Mouse (Mus musculus) cerebellum, adult 2 months (tissue): ENCODE results near the gene Zfp28. TPM values are rescaled to one million over a fixed set of nuclear protein-coding genes. Genes with fewer than 3 reads are reported as not detected.
A peak's percentile ranks its signal among the peaks of the same experiment; 100 is the strongest.

Experiments used
- DNase-seq, 2 experiments: peaks; one replicate each; pipeline ENCODE4 v3.0.0; 2021
- H3K27ac ChIP-seq: fragments of 200-500 bp; 2 replicates; pipeline ENCODE4 v1.5.1; 2012; ENCODE audit warnings: low read length, control low read depth, inconsistent platforms; ENCODE audit not compliant: insufficient read depth
- H3K27me3 ChIP-seq: fragments of 200-500 bp; 2 replicates; pipeline ENCODE4 v1.6.1; 2012; ENCODE audit warnings: inconsistent platforms, mild to moderate bottlenecking, low read length, moderate library complexity; ENCODE audit not compliant: control insufficient read depth, insufficient read depth
- H3K4me1 ChIP-seq: fragments of 200-500 bp; 2 replicates; pipeline ENCODE4 v1.6.1; 2011; ENCODE audit warnings: low read length; ENCODE audit not compliant: control insufficient read depth, insufficient read depth
- H3K4me3 ChIP-seq: fragments of 200-500 bp; replicated peaks from 2 replicates; pipeline ENCODE3; 2011; ENCODE audit warnings: mild to moderate bottlenecking, low read depth, low read length, control low read depth; ENCODE audit not compliant: insufficient read depth
- CTCF ChIP-seq: fragments of 200-500 bp; IDR thresholded peaks from 2 replicates; pipeline ENCODE4 v1.5.1; 2011; ENCODE audit warnings: low read depth, mild to moderate bottlenecking, control low read depth, low read length, moderate library complexity, borderline replicate concordance; ENCODE audit not compliant: insufficient read depth
- POLR2A ChIP-seq: fragments of 200-500 bp; IDR thresholded peaks from 2 replicates; pipeline ENCODE4 v1.6.1; 2011; ENCODE audit warnings: low read length, control low read depth, borderline replicate concordance; ENCODE audit not compliant: insufficient read depth
- WGBS: fragments of 180-500 bp; shearing (Covaris S2); methylation state at CpG from one replicate; pipeline ENCODE4 v1.1.7; 2018; 5-methylcytosine and 5-hydroxymethylcytosine counted together
- polyA plus RNA-seq: library from polyadenylated mRNA; depleted of rRNA; stranded (reverse); fragments of >200 nt; gene quantifications from 2 replicates; pipeline ENCODE4 v1.2.3, GENCODE M21; 2012; rRNA removed

The Zfp28 gene
- polyA plus RNA-seq: 8.7 and 9.4 TPM in 2 replicates

DNA sequence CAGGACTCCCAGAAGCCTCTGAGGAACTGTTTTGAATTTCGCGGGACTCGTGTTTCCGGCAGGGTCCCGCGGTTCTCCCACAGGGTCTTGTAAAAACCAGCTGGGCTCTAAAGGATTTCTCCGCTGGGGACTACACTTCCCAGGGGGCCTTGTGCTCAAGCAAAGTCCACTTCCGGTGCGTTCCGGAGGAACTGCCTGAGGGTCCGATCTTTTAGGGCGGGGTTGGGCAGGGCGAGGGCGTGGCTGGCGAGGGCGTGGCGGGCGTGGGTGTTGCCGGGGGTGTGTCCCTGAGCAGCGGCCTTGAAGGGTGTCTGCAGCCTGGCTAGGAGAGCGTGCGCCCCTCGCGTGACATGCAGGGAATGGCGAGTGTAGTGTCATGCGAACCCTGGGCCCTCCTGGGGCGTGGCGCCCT is at the start of gene Zfp28:
Gene Zfp28, plus strand, starts transcription at position 252 of the 412 bp plus-strand sequence.
- peaks cover 3% of the 10 kb centered on the region; the same call in 1 of the 2 replicates for H3K4me1 ChIP-seq
- WGBS: under 1% methylated on average over 28 of the region's 28 CpGs
- DNase-seq: peak; percentile 91 to 92
- no peaks in the 10 kb centered on the region for H3K27me3 ChIP-seq
- TF ChIP-seq CTCF: no peak
- peak; percentile 31; the same call in 1 of the 2 replicates for TF ChIP-seq POLR2A
- H3K27ac ChIP-seq: no peak within 1 kb of the TSS
- peak within 1 kb of the TSS; percentile 80 for H3K4me3 ChIP-seq

GRCm38 (mm10) chr7:6339865-6340264 is 43.2 kb upstream of the Zfp28 start:
- TF ChIP-seq POLR2A (no peak), CTCF (no peak)
- 85% methylated on average over 5 of the region's 5 CpGs for WGBS
- DNase-seq: no peak

GRCm38 (mm10) chr7:6343501-6344071 is 39.5 kb upstream of the Zfp28 start, which contains the start of gene Gm3854:
Gm3854 (plus strand) TSS chr7:6343759.
- under 1% methylated on average over 26 of the region's 26 CpGs for WGBS
- DNase-seq: peak; percentile 85 to 87
- H3K27ac ChIP-seq: peak within 1 kb of the TSS; percentile 98
- H3K27me3 ChIP-seq: no peaks in the 10 kb centered on the region
- peak within 1 kb of the TSS; percentile 96 for H3K4me3 ChIP-seq
- H3K4me1 ChIP-seq: no peaks in the 10 kb centered on the region
- peak; percentile 69; the same call in 1 of the 2 replicates for TF ChIP-seq POLR2A
- TF ChIP-seq CTCF: no peak

More at GRCm38 (mm10) chr7:6339865-6340264, 43.2 kb upstream of the Zfp28 start:
- Histone ChIP-seq H3K27me3 (no peaks in the 10 kb centered on the region), H3K4me3 (no peak overlapping the region), H3K27ac (no peak overlapping the region), H3K4me1 (no peaks in the 10 kb centered on the region)

- TF ChIP-seq CTCF (no peak), POLR2A (no peak)
- H3K4me1 ChIP-seq: no peaks in the 10 kb centered on the region
- DNase-seq: no peak
- H3K27me3 ChIP-seq: no peaks in the 10 kb centered on the region
- no peak overlapping the region for H3K27ac ChIP-seq
- 30% methylated on average over 10 of the region's 10 CpGs for WGBS
- peak overlapping the region; percentile 96 for H3K4me3 ChIP-seq
Measured at GRCm38 (mm10) chr7:6344124-6344523, 39.0 kb upstream of the Zfp28 start.

- Histone ChIP-seq H3K27me3 (no peaks in the 10 kb centered on the region), H3K27ac (no peak overlapping the region), H3K4me3 (no peak overlapping the region), H3K4me1 (no peaks in the 10 kb centered on the region)
- no peak for TF ChIP-seq POLR2A
- TF ChIP-seq CTCF: no peak
- no peak for DNase-seq
- 62% methylated on average over 2 of the region's 2 CpGs for WGBS
Measured at GRCm38 (mm10) chr7:6358121-6358520, 25.0 kb upstream of the Zfp28 start.

- WGBS: 49% methylated on average over 10 of the region's 10 CpGs
- H3K4me1 ChIP-seq: no peaks in the 10 kb centered on the region
- no peak overlapping the region for H3K27ac ChIP-seq
- H3K4me3 ChIP-seq: no peak overlapping the region
- peak in 1 of 2 experiments; percentile 62 for DNase-seq
- H3K27me3 ChIP-seq: no peaks in the 10 kb centered on the region
- 0 out of 2 replicates have a peak, but pooled peaks have one; percentile 40 for TF ChIP-seq CTCF
- no peak for TF ChIP-seq POLR2A
Measured at GRCm38 (mm10) chr7:6358937-6359590, 24.0 kb upstream of the Zfp28 start.

GRCm38 (mm10) chr7:6360477-6361060 is 22.5 kb upstream of the Zfp28 start:
- 37% methylated on average over 9 of the region's 9 CpGs for WGBS
- TF ChIP-seq CTCF (no peak), POLR2A (no peak)
- Histone ChIP-seq H3K4me1 (no peaks in the 10 kb centered on the region), H3K27me3 (no peaks in the 10 kb centered on the region), H3K27ac (no peak overlapping the region), H3K4me3 (no peak overlapping the region)
- no peak for DNase-seq

DNA sequence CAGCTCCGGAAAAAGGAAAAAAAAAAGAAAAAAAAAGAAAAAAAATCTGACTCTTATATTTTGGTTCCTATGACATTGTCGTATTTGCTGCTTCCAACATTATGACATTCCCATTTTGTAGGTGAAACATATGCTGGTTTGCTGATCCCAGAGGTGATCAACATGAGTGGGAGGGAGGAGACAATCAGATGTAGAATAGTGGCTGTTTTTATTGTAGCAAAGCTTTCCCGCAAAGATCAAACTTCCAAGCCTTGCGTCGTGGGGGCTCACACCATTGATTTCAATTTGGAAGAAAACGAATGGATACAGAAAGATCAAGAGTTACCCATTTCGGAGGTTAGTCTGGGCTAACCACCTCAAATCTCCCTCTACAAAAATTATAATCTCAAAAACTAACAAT is 21.3 kb upstream of the Zfp28 start:
- H3K4me3 ChIP-seq: peak overlapping the region; percentile 96
- 19% methylated on average over 7 of the region's 7 CpGs for WGBS
- TF ChIP-seq POLR2A: no peak
- no peak for TF ChIP-seq CTCF
- no peak for DNase-seq
- H3K27me3 ChIP-seq: no peaks in the 10 kb centered on the region
- H3K4me1 ChIP-seq: no peaks in the 10 kb centered on the region
- no peak overlapping the region; the same call in 1 of the 2 replicates for H3K27ac ChIP-seq
